Mouse (Mus musculus) bone marrow, adult 2 months (tissue): ENCODE measurements around the gene Tsen15.

Experiments
- CTCF ChIP-seq: fragments of 200-500 bp; IDR thresholded peaks from 2 replicates; pipeline ENCODE4 v1.5.1; 2011; ENCODE audit warnings: low read length, control low read depth; ENCODE audit not compliant: control insufficient read depth, insufficient read depth
- POLR2A ChIP-seq: fragments of 200-500 bp; IDR thresholded peaks from 2 replicates; pipeline ENCODE4 v1.6.1; 2011; ENCODE audit warnings: low read depth, mild to moderate bottlenecking, control low read depth, low read length, borderline replicate concordance; ENCODE audit not compliant: control insufficient read depth

DNA sequence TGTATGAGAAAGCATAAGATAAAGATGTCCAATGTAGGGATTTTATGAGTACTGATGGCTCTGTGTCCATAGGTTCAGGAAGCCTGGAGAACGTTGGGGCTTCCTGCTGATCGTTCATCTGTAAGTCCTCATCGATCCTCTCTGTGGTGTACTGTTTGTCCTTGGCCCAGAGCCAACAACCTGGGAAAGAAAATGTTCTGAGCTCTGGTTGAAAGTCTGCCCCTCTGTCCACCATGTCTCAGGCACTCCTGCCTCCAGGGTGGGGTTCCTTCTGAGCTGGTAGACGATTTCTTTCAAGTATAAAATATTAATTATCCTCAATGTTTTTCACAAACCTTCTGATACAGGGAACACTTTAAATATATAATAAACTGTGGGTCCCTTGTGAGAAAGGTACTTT lies 47.7 kb upstream of the Tsen15 start:
- TF ChIP-seq CTCF, result no peak
- TF ChIP-seq POLR2A, result no peak
